Mouse (Mus musculus) liver (tissue): Measurements from ENCODE around the gene Kdm2b.

Source experiments
- DNase-seq: peaks from one replicate; pipeline ENCODE4 v3.0.0-alpha.2; 2020; ENCODE audit warnings: mixed read lengths

Kdm2b gene

DNA sequence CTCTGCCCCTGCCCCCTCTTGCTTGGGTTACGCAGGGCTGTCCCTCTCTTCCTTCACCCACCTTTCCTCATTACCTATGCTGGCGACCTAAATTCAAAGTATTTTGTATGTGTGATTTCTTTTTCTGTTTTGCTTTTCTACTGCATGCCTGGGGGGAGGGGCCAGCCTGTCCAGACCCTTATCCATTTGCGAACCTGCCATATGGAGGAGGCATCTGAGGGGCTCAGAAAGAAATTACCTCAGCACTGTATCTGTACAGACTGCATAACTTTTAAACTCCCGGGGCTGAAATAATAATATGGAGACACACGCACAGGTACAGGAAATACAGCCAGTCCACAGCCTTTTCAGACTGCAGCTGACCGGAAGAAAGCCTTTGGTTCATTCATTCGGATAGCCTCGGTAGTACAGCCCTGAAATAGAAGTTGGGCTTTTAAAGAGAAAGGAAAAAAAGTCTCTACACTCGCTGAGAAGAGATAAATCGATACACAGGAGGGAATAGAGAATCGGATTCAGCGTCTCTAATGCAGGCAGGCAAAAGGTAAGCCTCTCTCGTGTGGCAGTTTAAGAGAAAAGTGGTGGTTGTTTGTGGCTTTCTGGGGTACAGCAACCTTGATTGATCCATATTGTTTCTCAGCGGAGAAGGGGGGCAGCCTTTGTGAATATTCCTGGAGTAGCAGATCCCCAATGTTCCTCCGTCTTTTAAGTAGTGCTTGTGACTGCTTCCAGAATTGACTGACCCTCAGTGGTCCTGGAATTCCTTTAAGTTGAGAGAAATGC, at the start of gene Kdm2b:
Gene Kdm2b (minus strand): TSS at position 273 of the 780 bp plus-strand sequence.
- DNase-seq: no peak

DNA sequence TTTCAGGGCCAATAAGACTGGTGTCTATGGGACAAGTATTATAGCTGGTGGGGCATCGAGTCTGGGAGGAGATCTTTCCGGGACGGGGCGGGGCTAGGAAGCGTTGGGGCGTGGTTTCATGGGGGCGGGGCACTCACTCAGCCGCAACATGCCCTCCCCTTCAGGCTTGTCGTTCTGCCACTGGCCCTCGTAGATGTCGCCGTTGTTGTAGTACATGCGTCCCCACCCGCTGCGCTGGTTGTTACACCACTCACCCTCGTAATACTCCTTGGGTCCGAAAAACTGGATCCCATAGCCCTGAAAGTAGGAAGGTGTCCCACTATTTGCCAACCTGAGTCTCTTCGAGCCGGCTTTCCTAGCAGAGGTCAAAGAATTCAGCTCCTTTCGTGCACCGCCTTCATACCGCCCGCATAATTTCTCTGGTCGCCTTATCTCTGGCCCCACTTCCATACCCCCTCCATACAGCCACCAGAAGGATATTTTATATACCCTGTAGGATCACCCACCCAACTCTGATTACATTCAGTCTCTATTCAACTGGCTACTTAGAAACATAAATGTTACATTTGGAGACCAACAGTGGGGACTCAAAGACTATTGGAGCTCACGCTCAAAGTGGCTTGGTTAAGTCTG, 49.6 kb upstream of the Kdm2b start:
- DNase-seq: peak; percentile 92

DNA sequence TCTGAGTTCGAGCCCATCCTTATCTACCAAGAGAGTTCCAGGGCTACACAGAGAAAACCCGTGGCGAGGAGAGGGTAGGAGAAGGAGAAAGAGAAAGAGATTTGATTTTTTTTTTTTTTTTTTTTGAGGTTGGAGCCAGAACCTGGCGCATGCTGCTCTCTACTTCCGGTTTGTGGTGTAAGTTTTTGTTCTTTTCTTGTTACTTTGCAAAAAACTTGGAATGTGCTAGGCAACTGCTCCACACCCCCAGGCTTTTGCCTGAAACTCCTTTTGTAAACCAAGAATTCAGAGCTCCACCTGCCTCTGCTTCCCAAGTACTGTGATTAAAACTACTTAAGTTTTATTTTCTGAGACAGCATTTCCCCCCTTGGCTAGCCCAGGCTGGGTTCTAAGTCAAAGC, 48.5 kb upstream of the Kdm2b start:
- DNase-seq: no peak

DNA sequence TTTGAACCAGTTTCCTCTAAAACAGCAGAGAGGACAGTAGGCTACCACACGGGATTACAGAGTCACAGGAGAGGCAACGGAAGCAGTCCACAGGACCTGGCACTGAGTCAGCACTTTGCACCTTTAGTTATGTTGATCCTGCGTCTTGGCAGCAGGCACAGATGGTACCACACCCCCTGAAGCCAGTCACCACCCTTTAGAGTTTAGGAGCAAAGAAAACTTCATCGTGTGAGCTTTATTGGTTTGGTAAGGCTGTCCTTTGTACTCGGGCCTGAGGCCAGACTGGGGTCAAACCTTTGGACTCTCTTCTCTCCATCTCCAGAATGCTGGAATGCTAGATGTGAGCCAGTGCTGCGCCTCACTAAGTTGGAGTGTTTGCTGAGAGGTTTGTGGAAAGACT, 45.9 kb upstream of the Kdm2b start:
- peak; percentile 68 for DNase-seq

DNA sequence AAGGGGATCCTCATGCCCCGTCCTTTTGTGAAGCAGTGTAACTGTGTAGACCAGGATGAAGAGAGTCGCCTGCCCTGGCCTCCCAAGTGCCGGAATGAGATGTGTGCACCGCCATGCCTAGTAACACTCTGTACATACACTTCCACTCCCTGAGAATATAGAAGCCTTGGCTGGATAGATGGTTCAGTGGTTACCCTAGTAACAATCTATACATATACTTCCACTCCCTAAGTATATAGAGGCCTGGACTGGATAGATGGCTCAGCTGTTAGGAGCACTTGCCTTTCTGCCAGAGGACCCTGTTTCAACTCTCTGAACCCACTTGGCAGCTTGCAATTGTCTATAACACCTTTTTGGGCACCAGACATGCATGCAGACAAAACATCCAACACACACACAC, 45.5 kb upstream of the Kdm2b start:
- DNase-seq: no peak

DNA sequence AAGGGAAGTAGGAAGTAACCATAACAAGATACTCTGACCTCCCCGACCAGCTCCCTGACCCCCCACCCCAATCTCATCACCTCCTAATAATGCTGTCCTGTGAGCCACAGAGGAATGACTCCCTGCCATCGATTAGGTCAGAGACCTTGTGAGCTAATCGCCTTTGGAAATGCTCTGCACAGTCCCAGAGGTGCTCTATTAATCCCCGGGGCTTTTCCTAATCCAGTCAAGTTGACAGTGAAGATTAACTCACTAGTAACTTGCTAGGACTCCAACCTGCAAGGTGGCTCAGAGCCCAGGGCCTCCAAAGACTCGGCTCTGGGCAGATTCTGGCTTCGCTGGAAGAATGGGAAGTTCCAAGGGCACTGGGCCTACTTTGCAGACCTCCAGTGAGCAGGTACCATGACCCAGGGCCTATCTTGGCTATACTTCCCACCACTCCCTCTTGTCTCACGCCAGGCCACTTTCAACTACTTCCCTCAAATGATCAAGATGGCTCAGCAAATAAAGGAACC, 44.1 kb upstream of the Kdm2b start:
- DNase-seq: no peak

DNA sequence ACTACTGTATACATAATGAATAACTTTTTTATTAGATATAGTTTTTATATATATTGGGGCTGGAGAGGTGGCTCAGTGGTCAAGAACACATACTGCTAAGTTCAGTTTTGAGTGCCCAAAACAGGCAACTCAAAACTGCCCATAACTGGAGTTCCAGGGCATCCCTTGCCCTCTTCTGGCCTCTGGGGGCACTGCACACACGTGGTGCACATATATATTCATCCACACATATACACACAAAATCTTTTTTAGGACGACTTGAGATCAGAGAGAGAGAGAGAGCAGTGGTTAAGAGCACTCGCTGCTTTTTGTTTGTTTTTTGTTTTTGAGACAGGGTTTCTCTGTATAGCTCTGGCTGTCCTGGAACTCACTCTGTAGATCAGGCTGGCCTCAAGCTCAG, 41.7 kb upstream of the Kdm2b start:
- no peak for DNase-seq

DNA sequence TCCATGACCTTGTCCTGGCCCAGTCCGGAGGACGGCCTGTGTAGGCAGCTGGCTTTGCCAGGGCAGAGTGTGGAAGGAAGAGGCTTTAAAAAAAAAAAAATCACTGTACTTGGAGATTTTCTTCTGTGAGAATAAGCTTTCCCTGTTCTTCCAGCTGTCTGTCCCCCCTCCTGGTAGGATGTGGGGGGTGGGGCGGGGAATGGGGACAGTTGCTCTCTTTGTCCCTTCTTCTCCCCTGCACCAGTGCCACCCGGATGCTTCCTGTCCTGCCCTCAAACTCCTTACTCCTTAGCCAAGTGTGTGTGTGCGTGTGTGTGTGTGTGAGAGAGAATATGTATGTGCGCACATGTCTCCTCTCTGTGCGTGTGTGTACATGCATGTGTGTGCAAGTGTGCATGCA, 40.1 kb upstream of the Kdm2b start:
- DNase-seq: no peak

DNA sequence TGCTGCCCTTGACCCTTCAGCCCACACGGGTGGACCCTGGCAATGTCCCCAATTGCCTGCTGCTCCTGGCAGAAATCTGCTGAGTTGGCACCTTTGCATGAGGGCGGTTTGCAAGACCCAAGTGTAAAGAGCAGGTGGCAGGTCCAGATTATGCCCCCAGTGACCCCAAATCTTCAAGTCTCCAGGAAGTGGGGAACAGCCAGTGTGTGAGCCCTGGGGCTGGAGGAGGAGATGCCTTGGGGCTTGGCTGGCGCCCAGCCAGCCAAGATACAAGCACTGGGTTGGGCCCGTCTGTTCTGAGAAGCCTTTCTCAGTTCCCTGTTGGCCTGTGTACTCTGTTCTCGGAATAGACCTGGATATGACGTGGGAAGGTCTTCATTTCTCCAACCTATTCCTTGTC, 37.8 kb upstream of the Kdm2b start:
- DNase-seq: no peak

DNA sequence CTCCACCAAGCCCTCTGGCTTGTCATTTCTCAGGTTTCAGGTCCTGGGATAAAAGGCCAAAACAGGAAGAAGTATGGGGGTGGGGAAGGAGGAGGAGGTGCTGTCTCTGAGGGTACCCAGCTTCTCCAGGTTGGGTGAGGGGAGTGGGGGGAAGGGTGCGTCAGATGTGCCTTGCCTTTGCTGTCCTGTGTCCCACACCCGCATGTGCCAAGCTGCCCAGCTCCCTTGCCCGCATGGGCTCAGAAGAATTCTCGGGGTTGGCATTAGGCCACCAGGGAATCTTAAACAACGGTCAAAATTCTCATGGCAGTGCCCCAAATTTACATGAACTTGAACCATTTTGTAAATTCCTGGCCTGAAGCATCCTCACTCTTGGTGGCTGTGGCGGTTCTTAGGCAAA, 36.8 kb upstream of the Kdm2b start:
- DNase-seq: no peak

DNA sequence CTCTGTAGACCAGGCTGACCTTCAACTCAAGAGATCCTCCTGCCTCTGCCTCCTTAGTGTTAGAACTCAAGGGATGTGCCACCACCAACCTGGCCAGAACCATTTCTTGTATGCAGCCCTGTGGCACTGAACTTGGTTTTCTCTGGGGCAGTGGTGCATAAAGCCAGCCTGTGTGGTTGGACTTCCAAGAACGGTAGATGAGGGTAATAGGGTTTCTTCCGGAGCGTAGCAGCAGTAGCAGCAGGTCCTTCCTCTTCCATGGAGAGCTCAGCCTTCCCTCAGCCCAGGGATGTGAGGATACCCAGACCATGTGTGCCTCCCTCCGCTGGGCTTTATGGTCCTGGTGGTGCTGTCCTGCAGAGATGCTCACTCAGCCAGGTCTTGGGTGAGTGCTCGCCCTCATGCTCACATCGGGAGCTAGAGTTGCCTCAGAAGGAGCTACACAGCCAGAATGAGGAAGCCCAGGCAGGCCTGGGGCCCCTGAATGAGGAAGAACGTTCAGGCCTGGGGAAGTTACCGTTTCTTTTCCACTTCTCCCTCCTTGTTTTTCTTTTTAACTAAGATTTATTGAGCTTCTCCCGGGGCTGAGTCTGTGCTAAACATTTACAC, 35.4 kb upstream of the Kdm2b start:
- peak; percentile 37 for DNase-seq

DNA sequence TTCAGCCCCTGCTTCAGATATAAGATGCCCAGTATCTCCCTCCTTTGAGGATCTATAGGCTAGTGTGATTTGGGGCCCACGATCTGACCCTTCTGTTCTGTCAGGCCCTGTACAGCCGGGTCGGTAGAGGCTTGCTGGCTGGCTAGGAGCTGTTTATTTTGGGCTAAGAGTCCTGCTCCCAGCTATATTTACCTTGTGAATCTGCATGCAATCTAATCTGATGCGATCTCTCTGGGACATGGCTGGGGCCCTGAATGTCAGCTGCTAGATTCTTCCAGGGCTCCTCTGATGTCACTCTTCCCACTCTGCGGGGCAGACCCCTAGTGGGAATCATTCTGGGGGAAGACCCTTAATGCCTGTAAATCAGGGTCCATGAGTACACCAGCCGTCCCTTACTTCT, 34.7 kb upstream of the Kdm2b start:
- no peak for DNase-seq

DNA sequence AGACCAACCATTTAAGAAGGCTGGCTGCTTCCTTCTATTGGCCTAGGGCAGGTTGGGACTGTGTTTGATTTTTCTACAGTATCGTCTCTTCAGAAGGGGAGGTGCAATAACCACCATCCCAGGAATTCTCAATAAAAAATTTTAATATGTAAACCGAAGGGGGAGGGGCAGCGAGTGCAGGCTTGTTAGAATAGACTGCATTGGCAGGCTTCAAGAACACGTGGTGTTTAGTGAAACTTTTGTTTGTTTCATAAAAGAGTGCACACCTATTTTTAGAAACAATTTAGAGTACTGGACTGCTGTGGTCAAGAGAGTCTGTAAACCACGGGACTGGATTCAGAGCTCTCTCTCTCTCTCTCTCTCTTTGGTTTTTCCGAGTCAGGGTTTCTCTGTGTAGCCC, 33.4 kb upstream of the Kdm2b start:
- no peak for DNase-seq

DNA sequence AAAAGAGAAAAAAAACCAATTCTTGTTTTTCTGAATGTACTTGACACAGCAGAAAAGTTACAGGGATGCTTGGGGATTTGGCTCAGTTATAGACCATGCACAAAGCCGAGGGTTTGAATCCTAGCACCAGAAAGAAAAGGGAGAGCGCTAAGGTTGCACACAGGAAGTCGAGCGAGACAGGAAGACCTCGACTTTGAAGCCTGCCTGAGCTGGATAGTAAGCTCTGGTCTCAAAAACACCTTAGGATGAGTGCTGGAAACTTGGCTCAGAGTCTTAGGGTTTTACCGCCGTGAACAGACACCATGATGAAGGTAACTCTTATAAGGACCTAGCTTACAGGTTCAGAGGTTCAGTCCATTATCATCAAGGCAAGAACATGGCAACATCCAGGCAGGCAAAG, 31.8 kb upstream of the Kdm2b start:
- DNase-seq: no peak

DNA sequence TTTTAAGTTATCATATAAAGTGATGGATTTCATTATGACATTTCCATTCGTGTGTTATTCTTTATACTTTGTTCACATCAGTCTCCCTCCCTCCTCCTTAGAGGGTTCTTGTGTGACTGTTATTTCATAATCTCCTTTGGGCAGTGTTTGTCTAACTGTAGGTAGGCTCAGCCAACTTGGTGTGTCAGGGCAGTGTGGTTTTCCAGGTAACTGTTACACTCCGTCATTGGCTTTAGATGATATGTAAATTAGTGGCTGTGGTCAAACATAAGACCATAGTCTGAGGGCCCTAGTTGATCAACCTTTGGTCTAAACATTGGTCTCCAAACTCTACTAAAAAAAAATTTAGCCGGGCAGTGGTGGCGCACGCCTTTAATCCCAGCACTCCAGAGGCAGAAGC, 30.8 kb upstream of the Kdm2b start:
- no peak for DNase-seq

DNA sequence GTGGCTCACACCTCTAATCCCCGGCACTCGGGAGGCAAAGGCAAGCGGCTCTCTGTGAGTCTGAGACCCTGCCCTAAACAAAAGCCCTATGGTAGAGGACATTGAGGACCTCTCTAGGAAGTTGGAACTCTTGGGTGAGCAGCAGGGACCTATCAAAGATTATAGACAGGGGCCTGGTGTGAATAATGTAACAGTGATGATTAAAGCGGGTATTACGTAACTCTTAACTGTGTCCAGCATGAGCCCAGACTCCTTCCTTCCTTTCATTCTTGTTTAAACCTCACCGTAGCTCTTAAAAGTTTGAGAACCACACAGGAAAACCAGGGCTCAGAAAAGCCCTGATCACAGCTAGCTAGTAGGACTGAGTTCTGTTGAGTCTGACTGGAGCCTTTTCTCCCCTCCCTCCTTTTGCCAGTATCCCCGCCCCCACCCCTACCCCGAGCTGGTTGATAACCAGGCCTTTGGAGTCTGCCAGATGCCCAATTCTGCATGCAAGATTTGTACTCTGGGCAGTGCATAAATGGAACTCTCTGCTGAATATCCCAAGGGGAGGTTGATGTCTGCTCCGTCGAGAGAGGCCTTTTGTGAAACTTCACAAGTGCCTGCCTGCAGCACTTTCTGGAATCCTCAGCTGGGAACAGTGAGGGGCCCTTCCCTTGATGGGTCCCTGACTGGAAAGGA, 29.9 kb upstream of the Kdm2b start:
- DNase-seq: no peak

DNA sequence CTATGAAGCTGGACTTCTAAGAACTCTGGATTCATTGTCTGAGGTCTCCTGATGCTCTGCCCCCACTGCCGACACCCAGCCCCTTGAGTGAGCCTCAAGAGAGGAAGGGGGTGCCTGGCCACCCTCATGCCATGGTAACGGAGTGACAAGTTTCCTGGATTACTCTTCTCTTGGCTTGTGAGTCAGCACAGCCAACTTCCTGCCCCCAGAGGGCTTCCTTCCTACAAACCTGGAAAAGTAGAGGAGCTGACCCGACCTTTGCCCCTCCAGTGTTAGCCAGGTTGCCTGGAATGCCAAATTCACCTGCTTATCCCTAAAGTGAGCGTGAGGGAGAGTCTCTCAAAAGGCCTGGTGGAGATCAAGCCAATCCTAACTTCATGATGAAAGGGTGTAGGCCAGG, 27.9 kb upstream of the Kdm2b start:
- no peak for DNase-seq

DNA sequence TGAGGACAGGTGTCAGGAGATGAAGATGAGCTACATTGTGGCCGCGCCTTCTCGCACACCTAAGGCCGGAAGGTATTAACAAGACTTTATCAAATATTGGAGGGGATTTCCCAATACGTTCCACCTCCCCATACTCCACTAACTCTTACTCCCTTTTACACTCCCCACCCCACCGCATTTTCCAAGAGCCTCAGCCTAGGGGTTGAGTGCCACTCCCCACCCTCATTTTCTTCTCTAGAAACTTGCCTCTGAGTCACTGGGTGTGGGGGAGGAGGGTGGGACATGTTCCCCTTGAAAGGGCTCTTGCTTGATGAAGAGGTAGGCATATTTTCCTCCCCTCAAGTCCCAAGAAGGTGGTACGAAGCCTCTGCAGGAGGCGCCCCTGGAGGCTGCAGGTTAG, 26.3 kb upstream of the Kdm2b start:
- no peak for DNase-seq

DNA sequence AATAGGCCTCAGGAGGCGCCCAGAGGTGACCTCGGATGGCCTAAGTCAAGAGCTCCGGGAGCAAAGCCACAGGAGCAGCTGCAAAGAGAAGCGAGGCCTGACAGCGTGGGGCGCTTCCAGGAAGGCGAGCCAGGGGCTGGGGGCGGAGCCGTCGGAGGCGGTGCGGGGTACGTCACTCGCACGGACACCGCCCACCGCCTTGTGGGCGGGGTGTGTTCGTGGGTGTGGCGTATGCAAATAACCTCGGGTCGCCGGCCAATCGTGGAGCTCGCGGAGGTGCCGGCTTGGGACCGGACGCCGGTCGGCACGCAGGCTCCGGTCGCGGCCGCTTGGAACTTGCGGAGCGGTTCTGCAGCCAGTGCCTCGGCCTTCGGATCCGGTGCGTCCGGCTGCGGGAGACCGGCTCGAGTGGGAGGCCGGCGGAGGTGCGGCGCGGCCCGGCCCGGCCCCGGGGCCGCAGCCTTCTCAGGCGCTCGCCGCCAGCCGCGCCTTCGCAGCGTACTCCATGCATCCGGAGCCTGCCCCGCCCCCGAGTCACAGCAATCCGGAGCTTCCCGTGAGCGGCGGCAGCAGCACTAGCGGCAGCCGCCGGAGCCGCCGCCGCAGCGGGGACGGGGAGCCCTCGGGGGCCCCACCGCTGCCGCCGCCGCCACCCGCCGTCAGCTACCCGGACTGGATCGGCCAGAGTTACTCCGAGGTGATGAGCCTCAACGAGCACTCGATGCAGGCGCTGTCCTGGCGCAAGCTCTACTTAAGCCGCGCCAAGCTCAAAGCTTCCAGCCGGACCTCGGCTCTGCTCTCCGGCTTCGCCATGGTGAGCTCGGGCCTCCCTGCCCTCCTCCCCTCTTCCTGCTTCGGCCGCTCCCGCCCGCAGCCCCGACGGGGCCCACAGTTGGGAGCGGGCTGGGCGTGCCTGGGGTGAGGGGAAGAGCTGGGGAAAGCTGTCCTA, 25.4 kb upstream of the Kdm2b start, which contains the start of gene Orai1:
Gene Orai1 (plus strand): TSS at position 322 of the 949 bp plus-strand sequence.
- DNase-seq: peak; percentile 100

DNA sequence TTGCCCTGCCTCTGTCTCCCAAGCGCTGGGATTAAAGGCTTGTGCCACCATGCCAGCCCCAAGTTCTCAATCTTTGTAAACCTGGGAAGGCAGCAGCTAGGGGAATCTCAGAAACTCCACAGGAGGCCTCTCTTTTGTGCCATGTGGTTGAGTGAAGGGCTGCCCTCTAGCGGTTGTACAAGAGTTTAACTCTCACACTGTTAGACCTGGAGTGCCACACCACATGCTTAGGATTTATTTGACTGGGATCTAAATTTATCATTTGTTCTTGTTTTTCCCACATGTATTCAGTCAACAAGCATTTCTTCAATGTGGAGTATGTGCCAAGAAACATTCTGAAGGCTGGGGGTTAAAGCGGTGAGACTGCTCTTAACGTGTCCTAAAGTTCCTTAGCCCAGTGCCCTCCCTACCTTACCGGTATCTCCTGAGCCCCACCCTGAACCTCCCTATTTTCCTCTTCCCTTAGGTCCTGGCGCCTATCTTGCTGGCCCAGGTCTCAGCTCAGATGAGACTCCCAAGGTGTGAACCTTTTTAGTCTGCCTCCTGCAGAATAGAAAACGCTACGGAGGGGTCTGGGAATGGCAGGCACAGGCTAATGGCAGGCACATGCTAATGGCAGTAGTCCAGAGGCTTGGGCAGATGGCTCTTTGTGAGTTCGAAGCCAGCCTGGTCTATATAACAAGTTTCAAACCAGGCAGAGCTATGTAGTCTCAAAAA, 24.1 kb upstream of the Kdm2b start:
- DNase-seq: peak; percentile 77

DNA sequence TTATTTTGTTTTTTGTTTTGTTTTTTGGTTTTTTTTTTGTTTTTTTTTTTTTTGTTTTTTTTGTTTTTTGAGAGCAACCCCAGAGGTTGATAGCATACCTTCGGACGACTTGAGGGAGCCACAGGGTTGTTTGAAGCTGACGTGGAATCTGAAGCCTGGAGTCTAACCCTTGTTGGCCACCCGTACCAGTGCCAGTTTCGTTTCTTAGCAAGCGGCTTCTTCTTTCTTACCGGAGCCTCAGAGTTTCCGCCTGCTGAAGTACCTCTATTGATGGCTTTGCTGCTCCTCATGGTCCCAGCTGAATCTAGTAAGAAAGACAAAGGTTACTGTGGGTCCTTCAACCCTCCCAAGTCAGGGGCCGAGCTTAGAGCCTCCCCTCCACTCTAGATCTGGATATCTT, 22.1 kb upstream of the Kdm2b start:
- no peak for DNase-seq

DNA sequence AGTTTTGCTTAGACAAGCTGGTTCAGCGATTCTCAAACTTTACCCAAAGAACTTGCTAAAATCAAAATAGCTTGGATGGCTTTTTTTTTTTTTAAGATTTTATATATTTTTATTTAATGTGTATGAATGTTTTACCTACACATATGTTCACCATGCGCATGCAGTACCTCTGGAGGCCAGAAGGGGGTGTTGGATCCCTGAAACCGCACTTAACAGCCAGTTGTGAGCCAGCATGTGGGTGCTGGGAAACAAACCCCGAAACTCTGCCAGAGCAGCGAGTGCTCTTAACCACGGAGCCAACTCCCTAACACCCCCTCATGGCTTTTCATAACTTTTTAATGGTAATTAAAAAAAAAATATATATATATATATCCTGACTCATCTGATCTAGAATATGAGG, 21.2 kb upstream of the Kdm2b start:
- DNase-seq: no peak
